Mouse (Mus musculus) erythroblast, embryonic 14.5 days (primary cell): ENCODE measurements around the gene Actr1a. TPM values are rescaled to one million over a fixed set of nuclear protein-coding genes. Genes with fewer than 3 reads are reported as not detected.

Source experiments
- H3K27me3 ChIP-seq: 2 replicates; pipeline ENCODE4 v1.6.1; 2012; ENCODE audit warnings: inconsistent platforms; ENCODE audit not compliant: control insufficient read depth
- H3K36me3 ChIP-seq: 2 replicates; pipeline ENCODE4 v1.6.1; 2012; ENCODE audit warnings: mild to moderate bottlenecking, inconsistent platforms; ENCODE audit not compliant: control insufficient read depth
- H3K4me1 ChIP-seq: 2 replicates; pipeline ENCODE4 v1.6.1; 2012; ENCODE audit warnings: inconsistent platforms; ENCODE audit not compliant: control insufficient read depth
- H3K4me3 ChIP-seq: replicated peaks from 2 replicates; pipeline ENCODE3; 2012; ENCODE audit warnings: moderate library complexity, mild to moderate bottlenecking, inconsistent platforms
- H3K9me3 ChIP-seq: 2 replicates; pipeline ENCODE4 v1.6.1; 2012; ENCODE audit warnings: low read length, inconsistent platforms, mixed read lengths; ENCODE audit not compliant: control insufficient read depth
- GATA1 ChIP-seq: IDR thresholded peaks from 2 replicates; pipeline ENCODE4 v1.6.1; 2012; ENCODE audit warnings: low read length, inconsistent platforms, mixed read lengths
- TAL1 ChIP-seq: IDR thresholded peaks from 3 replicates; pipeline ENCODE4 v1.6.1; 2012; ENCODE audit warnings: low read length, inconsistent platforms, mixed read lengths
- polyA plus RNA-seq: library from polyadenylated mRNA; stranded (reverse); fragments of >175 nt; gene quantifications from 2 replicates; pipeline ENCODE4 v1.2.3, GENCODE M21; 2012

Actr1a gene
- polyA plus RNA-seq, 1 experiment, result 4.0 TPM

- peaks cover 3% of the 10 kb centered on the region; the same call in 1 of the 2 replicates for H3K4me1 ChIP-seq
- no peak for TF ChIP-seq GATA1
- no peak for TF ChIP-seq TAL1
- no peak overlapping the region for H3K4me3 ChIP-seq
- H3K36me3 ChIP-seq, result peaks cover 2% of the 10 kb centered on the region; the same call in 1 of the 2 replicates
- no peaks in the 10 kb centered on the region for H3K9me3 ChIP-seq
- H3K27me3 ChIP-seq, result no peaks in the 10 kb centered on the region
Observed at GRCm38 (mm10) chr19:46425266-46425665, 29.7 kb upstream of the Actr1a start.

- Histone ChIP-seq H3K4me3 (no peak overlapping the region), H3K4me1 (peaks cover 3% of the 10 kb centered on the region; the same call in 1 of the 2 replicates), H3K36me3 (no peaks in the 10 kb centered on the region; the same call in 1 of the 2 replicates), H3K9me3 (no peaks in the 10 kb centered on the region), H3K27me3 (no peaks in the 10 kb centered on the region)
- TF ChIP-seq TAL1 (no peak), GATA1 (no peak)
Observed at GRCm38 (mm10) chr19:46422384-46423338, 27.1 kb upstream of the Actr1a start.

- Histone ChIP-seq H3K9me3 (no peaks in the 10 kb centered on the region), H3K27me3 (no peaks in the 10 kb centered on the region), H3K4me3 (no peak overlapping the region), H3K4me1 (peaks cover 5% of the 10 kb centered on the region), H3K36me3 (no peaks in the 10 kb centered on the region; the same call in 1 of the 2 replicates)
- TF ChIP-seq TAL1, result no peak
- no peak for TF ChIP-seq GATA1
Observed at GRCm38 (mm10) chr19:46420410-46420809, 24.9 kb upstream of the Actr1a start.

GRCm38 (mm10) chr19:46418051-46418450 is 22.5 kb upstream of the Actr1a start:
- Histone ChIP-seq H3K36me3 (no peaks in the 10 kb centered on the region), H3K4me1 (peaks cover 6% of the 10 kb centered on the region), H3K4me3 (no peak overlapping the region), H3K27me3 (no peaks in the 10 kb centered on the region), H3K9me3 (no peaks in the 10 kb centered on the region)
- TF ChIP-seq GATA1, result no peak
- no peak for TF ChIP-seq TAL1

- no peak for TF ChIP-seq GATA1
Observed at GRCm38 (mm10) chr19:46416276-46416675, 20.7 kb upstream of the Actr1a start.

GRCm38 (mm10) chr19:46414486-46414885 is 18.9 kb upstream of the Actr1a start:
- Histone ChIP-seq H3K27me3 (no peaks in the 10 kb centered on the region), H3K36me3 (no peaks in the 10 kb centered on the region), H3K9me3 (no peaks in the 10 kb centered on the region), H3K4me1 (peaks cover 6% of the 10 kb centered on the region), H3K4me3 (no peak overlapping the region)
- TF ChIP-seq TAL1, result no peak
- no peak for TF ChIP-seq GATA1

More at GRCm38 (mm10) chr19:46416276-46416675, 20.7 kb upstream of the Actr1a start:
- Histone ChIP-seq H3K4me1 (peaks cover 6% of the 10 kb centered on the region), H3K27me3 (no peaks in the 10 kb centered on the region), H3K4me3 (no peak overlapping the region), H3K9me3 (no peaks in the 10 kb centered on the region), H3K36me3 (no peaks in the 10 kb centered on the region)

GRCm38 (mm10) chr19:46413969-46414368 is 18.4 kb upstream of the Actr1a start:
- no peaks in the 10 kb centered on the region for H3K9me3 ChIP-seq
- no peaks in the 10 kb centered on the region for H3K27me3 ChIP-seq
- no peak overlapping the region for H3K4me3 ChIP-seq
- H3K36me3 ChIP-seq, result no peaks in the 10 kb centered on the region
- H3K4me1 ChIP-seq, result peaks cover 6% of the 10 kb centered on the region
- TF ChIP-seq GATA1, result no peak
- TF ChIP-seq TAL1, result no peak

GRCm38 (mm10) chr19:46412056-46412805 is 16.7 kb upstream of the Actr1a start:
- Histone ChIP-seq H3K27me3 (no peaks in the 10 kb centered on the region), H3K9me3 (no peaks in the 10 kb centered on the region), H3K36me3 (peaks cover 3% of the 10 kb centered on the region), H3K4me3 (no peak overlapping the region), H3K4me1 (peaks cover 6% of the 10 kb centered on the region)
- TF ChIP-seq TAL1 (no peak), GATA1 (no peak)

- H3K9me3 ChIP-seq, result no peaks in the 10 kb centered on the region
- TF ChIP-seq GATA1 (no peak), TAL1 (no peak)
- H3K27me3 ChIP-seq, result no peaks in the 10 kb centered on the region
- peaks cover 6% of the 10 kb centered on the region for H3K36me3 ChIP-seq
- no peak overlapping the region for H3K4me3 ChIP-seq
- H3K4me1 ChIP-seq, result peaks cover 2% of the 10 kb centered on the region; the same call in 1 of the 2 replicates
Observed at GRCm38 (mm10) chr19:46409506-46409905, 14.0 kb upstream of the Actr1a start.
